Mouse (Mus musculus) embryo, embryonic 11 days (tissue): ENCODE results near the gene Sh2d2a.
"Not testable (repeated sequence)": the region's sequence is repeated elsewhere in the genome, so short reads cannot be mapped to it uniquely, and the experiment has no call there.

Source experiments
- DNase-seq: peaks from one replicate; pipeline ENCODE4 v3.0.0-alpha.2; 2015

Gene Sh2d2a

DNA sequence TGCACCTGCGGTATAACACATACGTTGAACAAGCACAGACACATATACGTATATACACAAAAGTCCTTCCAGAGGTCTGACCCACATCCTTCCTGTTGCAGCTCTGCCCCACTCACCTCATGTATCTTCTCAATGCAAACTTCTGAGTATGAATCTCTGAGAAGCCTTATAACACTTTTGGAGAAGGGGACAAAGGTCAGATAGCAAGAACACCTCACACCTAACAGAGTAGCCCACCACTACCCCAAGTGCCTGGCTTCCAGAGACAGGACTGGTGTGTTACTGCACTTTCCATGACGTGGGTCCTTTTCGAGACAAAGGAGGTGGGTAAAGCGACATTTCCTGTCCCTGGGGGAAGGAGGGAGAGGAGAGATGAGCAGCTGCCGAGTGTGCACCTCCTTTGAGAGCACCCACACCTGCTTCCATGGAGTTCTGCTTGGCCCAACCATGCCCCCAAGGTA lies at the start of gene Sh2d2a:
TSS of gene Sh2d2a (plus strand) at position 106 of the 461 bp plus-strand sequence.
- no peak for DNase-seq

DNA sequence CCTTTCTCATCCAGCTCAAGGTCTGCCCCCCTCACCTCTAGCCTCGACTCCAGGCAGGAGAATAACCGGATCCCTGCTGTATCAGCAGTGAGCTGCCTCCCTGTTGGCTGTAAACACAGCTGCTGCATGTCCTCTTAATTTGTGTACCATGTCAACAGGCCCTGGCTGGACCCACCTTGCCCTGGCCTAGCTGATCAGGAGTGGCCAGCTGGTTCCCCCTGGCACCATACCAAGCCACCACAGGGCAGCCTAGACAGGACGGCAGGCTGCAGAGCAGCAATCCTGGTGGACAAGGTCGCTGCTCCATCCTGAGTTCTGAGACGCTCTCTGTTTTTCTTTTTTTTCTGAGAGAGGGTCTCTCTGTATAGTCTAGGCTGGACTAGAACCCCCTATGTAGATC lies 44.9 kb upstream of the Sh2d2a start:
- DNase-seq = no peak

DNA sequence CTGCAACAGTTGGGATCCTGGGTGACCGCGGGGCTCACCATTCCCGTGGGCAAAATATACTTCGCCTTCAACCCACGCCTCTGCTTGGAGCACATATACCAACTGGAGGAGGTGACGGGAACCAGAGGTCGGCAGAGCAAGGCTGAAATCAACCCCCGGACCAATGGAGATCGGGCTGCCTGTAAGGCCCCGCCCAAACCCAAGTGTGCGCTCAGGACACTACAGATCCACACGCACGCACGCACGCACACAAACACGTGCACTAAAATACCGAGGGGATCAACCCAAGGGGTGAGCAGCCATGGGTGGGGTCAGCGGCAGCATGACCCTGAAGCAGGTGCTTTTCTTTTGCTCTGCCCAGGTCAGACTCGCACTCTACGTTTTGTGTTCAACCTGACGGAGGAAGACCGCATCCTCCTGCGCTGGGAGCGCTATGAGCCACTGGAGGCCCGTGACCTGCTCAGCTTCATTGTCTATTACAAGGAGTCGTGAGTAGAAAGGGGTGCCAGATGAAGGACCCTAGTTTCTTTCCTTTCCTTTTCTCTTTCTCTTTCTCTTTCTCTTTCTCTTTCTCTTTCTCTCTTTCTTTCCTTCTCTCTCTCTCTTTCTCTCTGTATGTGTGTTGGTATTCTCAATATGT lies 42.4 kb upstream of the Sh2d2a start:
- DNase-seq = peak; percentile 18

DNA sequence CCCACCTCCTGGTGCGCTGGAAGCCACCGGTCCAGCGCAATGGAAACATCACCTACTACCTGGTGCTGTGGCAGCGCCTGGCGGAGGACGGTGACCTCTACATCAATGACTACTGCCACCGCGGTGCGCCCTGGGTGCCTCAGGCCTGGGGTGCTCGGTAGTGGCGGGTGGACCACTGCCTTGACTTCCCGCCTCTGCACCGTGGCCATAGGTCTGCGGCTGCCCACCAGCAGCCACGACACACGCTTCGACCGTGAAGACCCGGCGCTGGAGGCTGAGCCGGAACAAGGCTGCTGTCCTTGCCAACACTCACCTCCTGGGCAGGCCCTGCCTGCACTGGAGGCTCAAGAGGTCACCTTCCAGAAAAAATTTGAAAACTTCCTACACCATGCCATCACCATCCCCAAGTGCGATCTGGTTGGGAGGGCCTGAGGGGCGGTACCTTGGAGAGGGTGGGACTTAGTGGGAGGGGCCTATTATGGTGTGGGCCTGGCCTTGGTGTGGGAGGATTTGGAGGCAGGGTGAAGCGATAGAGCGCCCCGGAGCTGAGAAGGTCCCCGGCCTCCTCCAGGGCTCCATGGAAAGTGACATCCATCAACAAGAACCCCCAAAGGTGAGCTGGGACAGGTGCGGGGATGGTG lies 37.1 kb upstream of the Sh2d2a start:
- no peak for DNase-seq

DNA sequence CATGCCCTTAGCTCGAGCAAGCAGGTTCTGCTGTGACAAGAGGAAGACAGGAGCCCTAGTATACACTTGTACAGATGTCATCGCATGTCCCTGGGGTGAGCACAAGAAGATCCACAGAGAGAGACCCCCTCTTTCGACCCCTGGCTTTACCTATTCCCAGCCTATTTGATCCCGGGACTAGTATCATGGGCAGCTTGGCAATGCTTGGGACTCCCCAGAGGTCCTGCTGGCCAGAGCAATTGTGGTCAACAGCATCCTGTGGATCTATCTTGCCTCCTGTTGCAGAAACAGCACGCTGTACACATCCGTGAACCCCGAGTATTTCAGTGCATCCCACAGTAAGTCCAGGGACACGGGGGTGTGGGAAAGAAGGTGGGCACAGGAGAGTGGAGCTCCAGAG lies 35.3 kb upstream of the Sh2d2a start:
- DNase-seq = no peak

DNA sequence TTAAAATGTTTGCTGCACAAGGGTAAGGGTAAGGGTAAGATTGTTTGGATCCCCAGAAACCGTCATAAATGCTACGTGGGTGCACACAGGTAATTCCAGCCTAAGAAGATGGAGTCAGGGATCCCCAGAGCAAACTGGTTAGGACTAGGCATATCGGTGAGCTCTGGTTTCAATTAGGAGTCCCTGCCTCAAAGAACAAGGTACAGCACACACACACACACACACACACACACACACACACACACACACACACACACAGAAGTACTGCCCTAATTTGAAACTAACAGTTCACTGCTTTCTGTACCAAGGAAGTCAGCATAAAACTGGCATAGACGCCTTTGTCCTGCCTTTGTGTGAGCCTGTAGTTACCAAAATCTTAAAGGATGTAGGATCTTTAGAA lies 34.1 kb upstream of the Sh2d2a start:
- peak; percentile 44 for DNase-seq

DNA sequence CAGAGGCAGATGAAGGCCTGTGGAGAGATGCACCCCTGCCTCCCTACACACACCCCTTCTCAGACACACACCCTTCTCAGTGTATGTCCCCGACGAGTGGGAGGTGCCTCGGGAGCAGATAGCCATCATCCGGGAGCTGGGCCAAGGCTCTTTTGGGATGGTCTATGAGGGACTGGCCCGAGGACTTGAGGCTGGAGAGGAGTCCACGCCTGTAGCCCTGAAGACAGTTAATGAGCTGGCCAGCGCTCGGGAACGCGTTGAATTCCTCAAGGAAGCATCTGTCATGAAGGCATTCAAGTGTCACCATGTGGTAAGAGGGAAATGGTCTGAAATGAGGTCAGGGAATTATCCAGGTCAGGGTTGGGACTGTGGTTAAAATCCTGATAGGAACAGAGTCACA lies 33.7 kb upstream of the Sh2d2a start:
- DNase-seq = no peak

DNA sequence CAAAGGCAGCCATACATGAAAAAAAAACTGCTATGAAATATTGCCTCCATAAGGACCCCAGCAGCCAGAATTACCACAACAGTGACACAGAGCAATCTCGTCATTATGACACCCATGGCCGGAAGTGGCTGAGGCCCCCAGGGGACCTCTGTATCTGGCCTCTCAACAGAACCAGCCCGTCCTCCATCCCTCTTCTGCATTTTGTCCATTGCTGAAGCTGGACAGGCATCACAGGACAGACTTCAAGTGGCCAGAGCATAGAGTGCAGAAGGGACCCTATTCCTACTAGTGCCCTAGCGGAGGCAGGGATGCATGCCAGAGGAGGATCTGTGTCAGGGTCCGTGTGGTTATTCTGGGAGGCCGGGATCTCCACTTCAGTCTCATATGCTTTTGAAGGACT lies 30.4 kb upstream of the Sh2d2a start:
- DNase-seq = no peak

DNA sequence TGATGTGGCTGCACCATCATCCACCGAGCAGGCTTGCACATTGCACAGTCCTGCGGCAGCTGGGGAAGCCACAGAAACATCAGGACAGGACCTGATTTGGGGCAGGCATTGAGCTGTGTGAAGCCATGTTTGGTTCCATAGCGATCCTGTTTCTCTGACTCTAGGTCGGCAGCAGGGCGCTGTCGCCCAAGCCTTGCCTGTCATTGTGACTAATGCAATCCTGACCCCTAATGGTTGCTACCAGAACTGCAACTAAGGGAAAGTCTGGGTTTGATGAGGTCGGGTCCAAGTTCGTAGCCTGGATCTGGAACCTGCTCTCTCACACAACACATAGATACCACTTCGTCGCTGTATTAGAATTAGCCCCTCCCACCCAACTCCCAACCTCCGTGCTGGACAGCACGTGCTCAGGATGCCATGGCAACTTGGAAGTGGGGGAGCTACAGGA lies 29.9 kb upstream of the Sh2d2a start:
- DNase-seq = peak; percentile 90

DNA sequence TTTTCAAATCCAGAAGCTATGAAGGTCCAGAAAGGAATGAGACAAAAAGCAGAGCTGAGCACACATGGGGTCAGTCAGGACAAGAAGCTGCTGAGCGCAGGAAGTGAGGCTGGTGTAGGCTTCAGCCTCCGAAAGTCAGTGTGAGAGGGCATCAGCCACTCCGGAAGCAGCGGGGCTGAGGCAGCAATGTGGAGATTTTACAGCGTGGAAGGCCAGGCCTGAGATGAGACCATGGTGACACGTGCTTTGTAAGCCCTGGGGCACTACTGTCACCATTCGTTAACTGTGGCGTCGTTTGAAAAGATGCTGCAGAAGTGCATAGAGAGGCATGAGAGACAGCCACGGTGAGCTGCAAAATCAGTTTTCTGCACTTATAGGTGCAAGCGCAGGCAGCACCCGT lies 28.3 kb upstream of the Sh2d2a start:
- DNase-seq = no peak

DNA sequence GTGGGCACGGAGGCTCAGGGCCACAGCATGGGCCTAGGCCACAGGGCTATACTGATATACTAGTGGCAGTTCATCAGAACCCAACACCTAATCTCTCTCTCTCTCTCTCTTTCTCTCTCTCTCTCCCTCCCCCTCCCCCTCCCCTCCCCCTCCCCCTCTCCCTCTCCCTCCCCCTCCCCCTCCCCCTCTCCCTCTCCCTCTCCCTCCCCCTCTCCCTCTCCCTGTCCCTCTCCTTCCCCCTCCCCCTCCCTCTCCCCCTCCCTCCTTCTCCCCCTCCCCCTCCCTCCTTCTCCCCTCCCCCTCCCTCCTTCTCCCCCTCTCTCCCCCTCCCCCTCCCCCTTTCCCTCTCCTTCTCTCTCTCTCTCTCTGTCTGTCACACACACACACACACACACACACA lies 22.3 kb upstream of the Sh2d2a start, which contains the start of gene Pear1:
TSS of gene Pear1 (minus strand) at position 101 of the 400 bp plus-strand sequence.
- not testable (repeated sequence) for DNase-seq

DNA sequence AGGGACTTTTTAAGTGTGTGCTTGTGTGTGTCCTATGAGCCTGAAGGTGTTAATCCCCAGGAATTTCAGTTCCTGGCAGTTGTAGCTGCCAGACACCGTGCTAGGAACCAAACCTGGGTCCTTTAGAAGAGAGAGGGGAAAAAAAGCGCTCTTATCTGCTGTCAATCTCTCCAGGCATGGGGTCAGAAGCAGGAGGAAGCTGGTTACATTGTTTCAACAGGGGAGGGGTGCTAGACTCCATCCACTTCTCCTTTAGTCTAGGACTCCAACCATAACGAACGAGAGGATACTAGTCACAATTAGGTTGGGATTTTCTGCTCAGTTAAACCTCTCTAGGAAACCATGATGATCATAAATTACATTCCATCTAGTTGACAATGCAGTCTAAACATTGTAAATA lies 18.1 kb upstream of the Sh2d2a start:
- no peak for DNase-seq

DNA sequence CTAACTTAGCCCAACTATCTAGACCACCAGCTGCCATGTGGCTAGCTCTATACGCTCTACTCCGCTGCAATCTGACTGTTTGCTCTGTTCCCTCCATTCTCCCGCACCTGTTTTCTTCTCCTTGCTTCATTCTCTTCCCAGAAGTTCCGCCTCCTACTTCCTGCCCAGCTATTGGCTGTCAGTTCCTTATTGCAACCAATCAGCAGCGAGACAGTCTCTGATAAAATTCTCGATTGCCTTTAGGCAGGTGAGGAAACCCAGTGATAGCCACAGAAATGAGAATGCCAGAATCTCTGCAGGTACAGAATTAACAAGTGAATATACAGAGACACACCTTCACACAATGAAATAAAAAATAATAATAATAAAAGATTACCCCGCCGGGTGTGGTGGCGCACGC lies 17.5 kb upstream of the Sh2d2a start:
- DNase-seq = no peak

DNA sequence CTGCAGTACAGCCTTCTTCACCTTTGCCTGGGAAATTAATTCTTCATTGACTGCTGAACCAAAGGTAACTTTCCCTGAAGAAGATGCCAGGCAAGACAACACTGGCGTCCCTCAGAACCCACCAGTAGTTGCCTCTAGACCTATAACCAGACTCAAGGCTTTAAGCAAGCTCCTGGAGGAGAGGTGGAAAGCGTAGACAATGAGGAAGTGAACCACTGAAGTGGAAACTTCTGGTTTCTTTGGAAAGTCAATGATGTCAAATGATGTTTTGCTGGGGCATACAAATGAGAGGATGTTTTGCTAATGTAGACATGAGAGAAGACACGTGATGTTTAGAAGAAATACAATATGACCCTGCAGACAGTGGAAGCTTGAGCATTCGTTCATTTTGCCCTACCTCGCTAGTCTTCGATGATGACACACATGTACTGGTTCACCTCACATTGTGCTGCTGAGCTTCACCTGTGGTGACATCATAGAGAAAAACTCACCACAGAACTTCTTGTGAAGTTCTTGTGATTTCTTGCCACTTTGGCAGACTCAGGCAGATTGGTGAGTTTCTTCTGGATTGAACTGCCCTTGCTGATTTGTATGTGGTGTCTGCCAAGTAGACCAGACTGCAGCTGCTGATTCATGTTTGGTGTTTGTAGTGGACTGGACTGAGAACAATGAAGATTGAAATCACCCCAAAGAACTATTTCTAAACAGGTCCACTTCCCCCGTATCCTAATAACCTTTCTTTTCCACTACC lies 14.3 kb upstream of the Sh2d2a start:
- DNase-seq = no peak

DNA sequence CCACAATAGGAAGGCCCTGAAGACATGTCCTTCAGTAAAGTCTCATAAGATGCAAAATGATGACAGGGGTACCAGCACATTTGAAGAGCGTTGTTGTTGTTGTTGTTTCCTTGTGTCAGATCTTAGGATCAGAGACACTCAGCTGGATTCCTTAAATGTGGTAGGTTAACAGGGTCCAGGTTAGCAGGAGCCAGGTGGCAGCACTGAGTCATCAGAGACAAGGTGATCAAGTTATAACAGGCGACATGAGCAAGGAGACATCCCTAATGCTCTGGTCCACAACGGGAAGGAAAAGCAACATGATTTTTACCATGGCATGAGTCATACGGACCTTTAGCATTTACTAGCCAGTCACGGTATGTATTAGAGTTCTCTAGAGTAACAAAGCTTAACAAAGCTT lies 13.1 kb upstream of the Sh2d2a start:
- DNase-seq = no peak

DNA sequence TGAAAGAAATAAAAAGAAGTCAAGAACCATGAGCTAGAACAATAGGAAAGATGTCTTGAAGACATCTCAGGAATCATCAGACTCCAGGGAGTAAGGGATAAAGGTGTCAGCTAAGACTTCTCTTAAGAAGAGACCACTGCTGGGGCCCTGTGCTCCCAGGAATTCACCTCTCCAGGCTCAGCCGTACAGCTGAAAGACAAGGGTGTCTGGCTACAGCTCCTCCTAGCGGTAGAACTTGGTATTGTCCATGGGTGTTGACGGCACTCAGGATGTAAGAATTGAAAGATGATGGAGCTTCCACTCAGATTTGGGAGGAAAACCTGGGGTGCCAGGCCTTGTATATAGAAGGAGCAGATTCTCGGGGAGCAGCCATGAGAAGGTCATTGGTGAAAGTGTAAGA lies 7.9 kb upstream of the Sh2d2a start:
- DNase-seq = peak; percentile 85

DNA sequence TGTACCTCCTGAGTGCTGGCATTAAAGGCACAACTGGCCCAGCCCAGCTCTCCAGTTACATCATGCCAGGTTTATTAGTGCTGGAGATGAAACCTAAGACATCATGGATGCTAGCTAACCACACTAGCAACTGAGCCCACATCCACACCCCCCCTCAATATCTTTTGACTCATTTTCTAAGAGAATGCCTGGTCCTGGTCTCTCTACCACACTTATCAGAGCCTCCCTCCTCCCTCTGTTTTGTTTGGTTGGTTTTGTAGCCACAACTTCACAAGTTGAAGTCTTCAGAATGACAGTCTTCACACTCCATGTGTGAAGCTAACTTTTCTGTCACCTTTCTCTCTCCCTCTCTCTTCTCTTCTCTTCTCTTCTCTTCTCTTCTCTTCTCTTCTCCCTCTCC lies 5.7 kb upstream of the Sh2d2a start:
- no peak for DNase-seq

DNA sequence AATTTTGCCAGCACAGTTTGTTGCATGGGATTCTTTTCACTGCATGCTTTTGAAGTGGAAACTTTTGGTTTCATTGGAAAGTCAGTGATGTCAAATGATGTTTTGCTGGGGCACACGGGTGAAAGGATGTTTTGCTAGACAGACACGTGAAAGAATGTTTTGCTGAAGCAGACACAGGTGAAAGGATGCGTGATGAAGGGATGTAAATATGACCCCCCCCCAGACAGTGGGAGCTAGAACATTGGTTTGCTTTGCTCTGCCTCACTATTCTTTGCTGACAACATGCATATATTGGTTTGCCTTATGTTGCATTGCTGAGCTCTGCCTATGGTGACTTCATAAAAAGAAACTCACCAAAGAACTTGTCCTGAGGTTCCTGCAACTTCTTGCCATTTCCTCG lies 1.6 kb upstream of the Sh2d2a start:
- no peak for DNase-seq

DNA sequence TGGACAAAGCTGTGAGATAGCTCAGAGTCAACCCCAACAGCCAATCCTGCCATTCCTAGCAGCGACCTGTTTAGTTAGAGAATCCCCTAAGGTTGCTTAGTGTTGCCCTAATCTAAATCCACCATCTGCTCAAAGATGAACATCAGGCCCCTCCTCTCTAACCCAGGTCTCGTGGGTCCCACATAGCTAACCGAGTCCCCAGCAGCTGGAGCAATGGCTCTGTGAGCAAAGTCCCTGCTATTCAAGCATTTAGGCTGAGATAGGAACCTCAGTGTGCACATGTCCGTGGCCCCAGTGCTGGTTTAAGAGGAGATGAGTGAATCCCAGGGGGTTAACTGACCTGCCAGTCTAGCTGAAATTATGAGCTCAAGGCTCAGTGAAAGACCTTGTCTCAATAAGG lies 369 bp upstream of the Sh2d2a start:
- DNase-seq = no peak

DNA sequence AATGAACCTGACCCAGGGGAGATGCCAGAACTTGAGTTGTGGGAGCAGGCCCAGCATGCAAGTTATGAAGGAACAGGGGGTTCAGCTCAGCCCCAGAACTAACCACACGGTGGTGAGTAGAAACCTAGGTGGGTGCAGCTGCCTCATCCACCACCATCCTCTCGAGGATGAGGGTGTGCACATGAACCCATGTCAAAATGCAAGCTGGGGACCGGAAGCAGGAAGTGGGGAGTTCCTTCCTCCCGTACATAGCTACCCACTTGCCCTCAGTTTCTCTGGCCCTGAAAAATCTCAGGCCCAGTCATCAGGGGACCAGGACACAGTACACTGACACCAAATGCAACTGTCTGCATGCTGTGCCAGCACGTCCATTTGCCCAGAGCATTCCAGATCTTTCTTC lies 1.1 kb downstream of the Sh2d2a start:
- no peak for DNase-seq

DNA sequence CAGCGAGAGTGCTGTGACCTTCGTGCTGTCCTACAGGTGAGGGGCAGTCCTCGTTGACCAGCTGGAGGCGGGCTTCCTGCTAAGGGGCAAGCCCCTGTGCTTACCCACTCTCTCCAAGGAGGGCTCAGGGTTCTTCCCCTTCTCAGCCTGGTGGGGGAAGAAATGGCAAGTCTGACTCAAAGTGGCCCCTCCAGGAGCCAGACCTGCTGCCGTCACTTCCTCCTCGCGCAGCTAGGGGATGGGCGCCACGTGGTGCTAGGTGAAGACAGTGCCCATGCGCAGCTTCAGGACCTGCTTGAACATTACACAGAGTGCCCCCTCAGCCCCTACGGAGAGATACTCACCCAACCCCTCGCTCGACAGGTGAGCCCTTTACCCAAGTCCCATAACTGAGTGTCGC lies 2.6 kb downstream of the Sh2d2a start:
- no peak for DNase-seq

DNA sequence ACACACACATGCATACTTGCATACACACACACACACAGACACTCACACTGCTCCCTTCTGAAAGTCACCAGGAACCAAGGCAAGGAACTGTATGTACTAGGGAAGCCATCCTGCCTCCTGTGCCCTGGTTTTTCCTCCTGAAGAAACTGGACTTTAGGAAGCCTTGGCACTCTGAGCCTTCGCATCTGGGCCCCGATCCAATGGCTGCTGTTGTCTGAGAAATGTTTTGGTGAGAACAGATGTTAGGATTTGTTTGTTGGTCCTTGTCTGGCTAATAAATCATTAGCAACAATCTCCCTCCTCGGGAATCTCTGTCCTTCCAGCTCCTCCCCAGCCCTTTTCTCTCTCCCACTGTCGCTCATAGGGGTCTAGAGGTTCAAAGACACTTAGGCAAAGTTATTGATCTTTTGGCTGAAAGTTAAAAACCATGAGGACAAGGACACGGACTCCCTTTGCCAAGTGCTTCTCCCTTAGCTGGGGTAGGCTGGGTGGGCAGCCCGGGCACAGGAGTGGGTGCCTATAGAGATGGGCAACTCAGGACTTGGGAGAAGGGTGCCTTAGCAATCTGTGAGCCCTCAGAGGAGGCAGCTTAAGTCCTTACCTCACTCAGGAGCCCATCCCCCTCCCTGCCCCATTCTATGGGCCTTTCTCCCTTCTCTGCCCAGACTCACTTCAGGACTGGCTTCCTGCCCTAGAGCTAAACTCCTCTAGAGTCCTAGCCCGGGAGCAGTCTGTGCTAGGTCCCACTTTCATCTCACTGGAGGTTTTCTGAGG lies 8.4 kb downstream of the Sh2d2a start:
- DNase-seq = no peak

DNA sequence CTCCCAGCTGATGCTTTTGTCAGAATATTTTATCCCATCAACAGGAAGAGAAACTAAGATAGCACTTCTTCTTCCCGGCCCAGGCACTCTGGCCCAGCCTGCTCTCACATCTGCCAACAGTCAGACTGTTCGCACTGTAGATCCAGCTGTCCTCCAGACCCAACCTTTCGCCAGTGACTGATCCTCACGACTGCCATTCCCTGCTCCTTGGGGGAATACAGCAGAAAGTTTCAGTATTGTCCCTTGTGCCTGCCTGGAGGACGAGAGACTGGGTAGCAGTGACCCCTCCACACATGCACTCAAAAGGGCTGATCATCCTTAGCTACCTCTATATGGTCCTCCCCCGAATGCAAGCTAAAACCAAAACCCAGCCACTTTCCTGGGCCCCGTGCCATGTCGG lies 9.4 kb downstream of the Sh2d2a start:
- DNase-seq = no peak
